Mouse (Mus musculus): ENCODE data around the gene Trim9.
A peak's percentile ranks its signal among the peaks of the same experiment; 100 is the strongest.

Trim9 gene

DNA sequence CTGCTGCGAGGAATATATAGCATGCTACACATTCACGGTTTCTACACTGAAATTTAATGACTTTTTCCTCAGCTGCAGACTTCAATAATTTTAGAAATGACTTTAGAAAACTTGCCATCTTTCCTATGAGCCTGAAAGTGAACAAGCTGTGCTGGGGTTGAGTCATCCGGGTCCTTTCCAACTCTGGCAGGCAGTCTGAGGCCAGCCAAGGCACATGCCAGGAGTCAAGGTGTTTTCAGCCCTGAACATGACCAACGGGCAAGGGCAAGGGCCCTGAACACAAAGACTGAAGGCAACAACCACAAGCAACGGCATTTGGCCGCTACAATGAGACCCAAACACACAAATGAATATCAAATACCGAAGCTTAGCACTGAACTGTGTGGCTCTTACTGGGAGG is 21.6 kb downstream of the Trim9 start:
- no peak for DNase-seq (ENCODE audit: low spot score in 2 of 2)

DNA sequence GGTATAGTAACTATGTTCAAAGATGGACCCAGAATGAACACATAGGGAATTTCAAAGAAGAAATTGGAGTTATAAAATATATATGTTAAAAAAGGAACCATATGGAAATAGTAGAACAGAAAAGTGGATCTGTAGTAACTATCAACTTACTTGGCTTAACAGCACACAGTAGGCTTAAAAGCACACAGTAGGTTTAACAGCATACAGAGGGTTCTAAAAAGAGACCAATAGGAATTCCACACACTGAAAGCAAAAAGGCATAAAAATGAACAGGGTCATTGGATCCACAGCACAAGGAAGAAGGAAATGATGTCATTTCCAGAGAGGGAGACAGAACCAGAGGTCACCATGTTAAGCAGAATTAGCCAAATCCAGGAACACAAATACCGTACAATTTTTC is 24.6 kb downstream of the Trim9 start:
- DNase-seq (ENCODE audit: low spot score in 2 of 2), result no peak

DNA sequence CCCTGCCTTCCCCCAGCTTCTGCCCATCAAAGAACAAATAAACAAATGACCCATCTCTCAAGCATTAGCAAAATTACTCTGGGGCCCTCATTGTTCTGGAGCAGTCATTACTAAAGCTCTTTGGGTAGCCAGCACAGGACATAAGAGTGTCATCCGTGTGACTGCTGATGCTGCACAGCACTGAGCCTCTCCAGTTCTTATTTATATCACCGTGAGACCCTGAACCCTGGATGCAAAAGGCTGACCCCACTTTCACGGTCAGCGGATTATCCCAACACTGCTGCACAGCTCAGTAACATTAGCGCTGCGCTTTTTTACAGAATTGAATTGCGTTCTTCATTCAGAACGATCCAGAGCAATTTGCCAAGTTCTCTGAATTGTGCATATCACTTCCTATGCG is 31.3 kb downstream of the Trim9 start:
- no peak for DNase-seq (ENCODE audit: low spot score in 2 of 2)

DNA sequence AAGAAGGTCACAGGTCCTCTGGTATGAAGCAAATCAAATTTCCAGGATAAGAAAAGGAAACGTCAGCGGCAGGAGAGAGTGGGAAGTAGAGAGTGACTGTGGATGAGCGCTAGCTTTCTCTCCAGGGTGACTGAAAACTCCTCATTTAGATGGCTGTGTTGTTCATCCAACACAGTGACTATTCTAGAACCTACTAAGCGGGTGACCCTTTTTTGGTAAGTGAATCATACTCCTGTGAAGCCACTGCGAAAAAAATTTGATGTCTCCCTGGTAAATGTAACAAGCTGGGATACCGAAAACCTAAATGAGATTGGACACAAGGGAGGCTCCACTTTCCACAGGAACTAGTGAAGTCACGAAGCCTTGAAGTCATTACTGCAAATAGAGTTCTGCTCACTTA is 39.5 kb downstream of the Trim9 start:
- no peak for DNase-seq (ENCODE audit: low spot score in 2 of 2)

DNA sequence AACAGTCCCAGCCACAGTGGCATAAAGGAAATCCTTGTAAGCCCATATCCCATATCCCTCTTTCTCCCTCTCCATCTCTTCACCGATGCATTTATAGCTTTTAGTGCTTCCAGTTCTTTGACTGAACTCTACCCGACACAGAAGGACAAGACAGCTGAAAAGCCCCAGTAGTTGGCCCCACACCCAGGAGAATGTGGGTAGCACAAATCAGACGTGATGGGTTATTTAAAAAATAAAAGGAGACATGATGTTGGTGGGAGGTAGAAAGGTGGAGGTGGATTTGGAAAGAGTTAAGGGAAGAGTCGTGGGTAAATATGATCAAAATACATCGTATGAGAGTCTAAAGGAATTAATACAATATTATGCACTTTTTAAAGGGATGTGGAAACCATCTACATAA is 40.4 kb downstream of the Trim9 start:
- no peak for DNase-seq (ENCODE audit: low spot score in 2 of 2)

DNA sequence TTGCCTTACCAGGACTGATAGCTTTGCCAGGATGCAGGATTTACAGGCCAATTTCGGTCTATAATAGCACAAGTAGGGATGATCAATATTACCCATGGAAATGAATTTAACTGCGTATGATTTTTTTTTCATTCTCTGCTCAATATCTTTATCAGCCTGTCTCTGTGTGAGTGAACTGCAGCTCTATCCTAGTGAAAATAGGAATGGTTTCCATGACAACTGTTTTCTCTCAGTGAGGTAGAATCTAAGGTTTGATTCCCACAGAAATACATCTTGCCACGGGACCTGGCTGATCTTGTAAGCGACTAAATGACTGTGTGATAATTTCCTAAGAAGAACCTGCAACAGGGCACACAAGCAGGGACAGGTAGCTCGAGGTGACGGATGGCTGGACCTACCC is 43.4 kb downstream of the Trim9 start:
- DNase-seq (ENCODE audit: low spot score in 2 of 2), result no peak

DNA sequence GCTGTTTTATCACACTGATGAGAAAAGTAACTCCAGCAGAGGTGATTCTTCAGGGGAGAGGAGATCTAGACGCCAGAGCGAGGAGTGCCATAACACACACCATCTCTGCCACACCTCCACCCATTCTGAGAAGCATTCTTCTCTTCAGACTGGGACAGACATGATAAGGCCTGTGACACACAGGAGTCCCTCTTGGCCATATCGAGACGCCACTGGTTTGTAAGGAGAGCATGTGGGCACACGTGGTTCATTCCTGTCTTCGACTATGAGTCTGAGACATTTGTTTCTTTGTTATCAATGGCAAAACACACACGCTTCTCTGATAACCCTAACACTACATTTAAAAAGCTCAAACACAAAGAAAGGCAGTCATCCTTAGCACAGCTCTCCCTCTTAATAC is 43.9 kb downstream of the Trim9 start:
- DNase-seq (ENCODE audit: low spot score in 2 of 2), result no peak

DNA sequence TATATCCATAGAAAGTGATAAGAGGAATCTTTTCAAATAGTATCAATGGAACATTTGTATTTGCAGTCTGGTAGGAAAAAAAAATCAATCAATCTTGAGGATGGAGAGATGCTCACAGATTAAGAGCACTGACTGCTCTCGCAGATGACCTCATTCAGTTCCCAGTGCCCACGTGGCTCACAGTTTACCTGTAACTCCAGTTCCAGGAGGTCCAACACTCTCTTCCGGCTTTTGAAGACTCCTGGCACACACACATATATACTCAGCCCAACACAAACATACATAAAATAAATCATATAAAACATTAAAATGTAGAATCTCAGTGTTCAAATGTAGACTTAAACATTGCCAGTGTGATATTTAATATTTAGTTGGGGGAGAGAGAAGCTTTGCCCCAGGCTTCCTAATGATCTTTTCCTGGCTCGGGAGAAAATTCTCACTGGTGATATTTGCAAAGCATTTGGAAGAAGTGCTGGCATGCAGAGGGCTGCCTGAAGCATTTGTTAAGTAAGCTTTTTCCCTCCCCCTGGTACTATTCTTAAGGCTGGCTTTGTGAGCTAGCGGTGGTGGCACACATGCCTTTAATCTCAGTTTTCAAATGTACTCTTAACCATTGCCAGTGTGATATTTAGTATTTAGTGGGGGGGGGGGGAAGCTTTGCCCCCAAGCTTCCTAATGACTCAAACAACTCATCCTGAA is 45.2 kb downstream of the Trim9 start:
- DNase-seq (ENCODE audit: low spot score in 2 of 2), result no peak

DNA sequence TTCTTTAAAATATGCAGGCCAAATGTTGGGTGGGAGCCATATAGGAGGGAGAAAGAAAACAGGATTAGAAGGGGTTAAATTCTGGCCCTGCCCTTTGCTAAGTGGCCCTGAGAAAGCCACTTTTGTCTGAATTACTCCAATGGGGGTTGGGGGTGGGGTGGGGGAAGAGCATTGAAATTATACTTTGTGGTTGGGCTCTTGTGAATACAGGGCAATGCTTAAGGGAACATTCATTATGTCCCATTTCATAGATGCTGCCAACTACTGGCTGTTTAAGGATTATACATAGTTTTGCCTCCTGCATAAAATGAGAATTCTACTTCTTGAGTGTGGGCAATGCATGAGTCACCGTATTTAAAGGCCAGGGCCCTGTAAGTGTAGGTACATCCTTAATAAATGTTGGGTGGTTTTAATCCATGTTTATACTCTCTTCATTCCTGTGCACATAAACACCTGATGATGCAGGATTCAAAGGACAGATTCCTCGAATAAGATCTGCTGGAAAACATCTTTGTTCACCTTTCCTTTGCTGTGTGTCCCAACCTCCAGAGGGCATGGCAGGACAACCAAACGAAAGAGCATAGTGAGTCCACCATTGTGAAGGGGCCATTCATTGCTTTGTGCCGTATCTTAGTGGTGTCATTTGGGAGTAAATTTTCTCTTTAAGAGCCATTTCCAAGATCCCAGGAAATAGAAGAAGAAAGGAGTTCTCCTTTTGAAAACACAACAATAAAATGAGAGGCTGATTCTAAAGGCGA is 53.3 kb downstream of the Trim9 start:
- no peak for DNase-seq (ENCODE audit: low spot score in 2 of 2)

DNA sequence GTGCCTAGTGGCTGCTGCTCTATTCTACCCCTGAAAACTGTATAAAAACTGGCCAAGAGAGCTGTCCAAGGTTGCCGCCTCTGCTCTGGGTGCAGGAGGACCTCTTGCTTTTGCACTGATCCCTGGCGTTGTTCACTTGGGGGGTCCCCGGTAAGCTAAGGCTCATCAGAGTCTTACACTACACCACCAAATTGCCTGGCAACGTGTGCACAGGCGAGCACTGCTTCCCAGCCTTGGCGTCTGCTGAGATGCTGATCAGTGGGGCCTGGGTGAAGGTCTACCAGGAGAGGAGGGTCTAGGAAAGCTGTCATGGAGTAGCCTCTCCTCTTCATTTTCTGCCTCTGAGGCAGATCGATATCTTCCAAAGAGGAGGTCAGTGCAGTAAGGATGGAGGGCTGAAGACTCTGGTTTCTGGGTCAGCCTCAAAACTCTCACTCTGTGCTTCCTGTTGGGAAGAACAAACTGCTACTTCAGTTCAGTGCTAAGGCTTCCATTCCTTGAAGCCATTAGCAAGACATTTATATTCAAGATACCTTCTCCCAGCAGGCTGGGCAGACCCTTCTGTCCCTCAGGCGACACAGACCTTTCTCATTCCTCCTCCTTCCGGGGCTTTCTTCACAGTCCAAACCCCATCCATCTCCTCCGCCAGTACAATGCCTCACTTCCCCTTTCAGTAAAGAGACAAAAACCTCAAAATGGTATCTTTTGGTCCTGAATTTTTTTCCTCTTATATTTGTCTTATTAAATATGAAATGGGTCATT is 54.1 kb downstream of the Trim9 start:
- DNase-seq (ENCODE audit: low spot score in 2 of 2), result no peak

DNA sequence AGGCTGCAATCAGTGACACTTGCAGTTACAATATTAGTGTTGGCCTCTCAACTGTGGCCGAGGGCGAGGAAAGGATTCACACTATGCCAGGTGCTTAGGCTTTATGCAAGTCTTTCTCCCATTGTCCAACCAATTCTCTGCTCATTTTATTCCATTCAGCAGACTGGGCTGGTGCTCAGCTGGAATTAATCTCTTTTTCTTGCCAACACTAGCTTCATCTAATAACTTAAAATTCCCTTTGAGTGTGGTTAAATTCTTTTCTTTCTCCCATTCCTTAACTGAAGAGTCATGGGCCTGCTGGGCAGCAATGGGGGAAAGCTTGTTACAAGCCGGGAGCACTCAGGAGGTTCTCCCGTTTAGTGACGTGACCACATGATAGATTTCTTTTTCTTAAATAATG is 61.9 kb downstream of the Trim9 start:
- DNase-seq (ENCODE audit: low spot score in 2 of 2), result no peak

DNA sequence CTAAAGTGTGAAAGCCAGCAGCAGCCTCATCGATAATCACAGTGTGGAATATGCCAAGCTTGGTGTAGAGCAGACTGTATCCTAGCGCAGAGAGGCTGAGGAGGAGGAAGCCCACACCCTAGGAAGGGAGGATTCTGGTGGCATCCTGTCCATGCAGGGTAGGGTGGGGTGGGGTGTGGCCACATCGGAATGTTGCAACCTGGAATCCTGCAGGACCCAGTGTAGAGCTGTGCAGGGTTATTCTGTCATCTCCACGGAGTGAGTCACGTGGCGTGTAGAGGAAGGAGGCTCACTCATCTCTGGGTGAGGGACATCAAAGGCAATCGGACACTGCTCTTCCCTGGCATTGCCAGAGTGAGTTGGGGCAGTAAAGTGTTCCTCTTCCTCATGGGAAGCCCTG is 62.4 kb downstream of the Trim9 start:
- no peak for DNase-seq (ENCODE audit: low spot score in 2 of 2)

DNA sequence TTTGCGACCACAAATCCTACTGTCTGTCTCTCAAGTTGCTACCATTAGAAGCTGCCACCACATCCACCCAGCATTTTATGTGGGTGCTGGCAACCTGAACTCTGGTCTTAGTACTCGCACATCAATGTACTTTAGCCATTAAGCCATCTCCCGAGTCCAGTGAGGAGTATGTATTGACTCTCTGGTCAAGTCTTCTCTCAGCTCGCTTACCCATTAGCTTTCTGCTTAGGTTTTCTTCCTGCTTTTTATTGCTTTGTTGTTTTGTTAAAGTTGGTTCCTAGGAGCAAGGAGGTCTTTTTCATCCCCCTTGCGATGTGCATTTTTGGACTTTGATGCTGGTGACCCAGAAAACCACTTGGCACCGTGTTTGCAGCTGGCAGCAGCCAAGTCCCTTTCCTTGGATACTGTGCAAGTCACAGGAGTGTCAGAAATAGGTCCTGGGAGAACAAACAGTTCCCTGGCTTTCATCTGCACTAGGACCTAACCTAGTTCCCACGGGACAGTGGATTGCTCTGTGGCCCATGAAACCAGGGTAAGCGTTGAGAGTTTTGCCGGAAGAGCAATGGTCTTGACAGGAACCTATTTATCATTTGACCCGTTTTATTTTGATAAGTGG is 64.2 kb downstream of the Trim9 start:
- DNase-seq (ENCODE audit: low spot score in 2 of 2), result no peak

DNA sequence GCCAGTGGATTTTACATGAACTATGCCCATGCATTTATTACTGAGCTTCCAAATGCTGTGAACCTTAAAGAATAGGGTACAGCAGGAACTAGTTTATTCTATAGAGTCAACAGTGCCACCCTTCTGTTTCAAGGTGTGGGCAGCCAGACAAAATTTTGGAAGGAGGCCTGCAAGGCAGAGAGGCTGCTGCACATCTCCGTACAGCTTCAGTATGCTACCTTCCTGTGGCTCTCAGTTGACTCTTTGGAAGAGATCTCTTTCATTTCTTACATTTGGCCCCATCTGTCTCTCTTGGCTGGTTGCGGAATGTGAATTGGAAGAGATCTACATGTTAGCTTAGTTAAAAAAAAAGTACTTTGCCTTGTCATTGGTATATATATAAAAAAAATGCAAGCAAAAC is 66.5 kb downstream of the Trim9 start:
- DNase-seq (ENCODE audit: low spot score in 2 of 2), result no peak

DNA sequence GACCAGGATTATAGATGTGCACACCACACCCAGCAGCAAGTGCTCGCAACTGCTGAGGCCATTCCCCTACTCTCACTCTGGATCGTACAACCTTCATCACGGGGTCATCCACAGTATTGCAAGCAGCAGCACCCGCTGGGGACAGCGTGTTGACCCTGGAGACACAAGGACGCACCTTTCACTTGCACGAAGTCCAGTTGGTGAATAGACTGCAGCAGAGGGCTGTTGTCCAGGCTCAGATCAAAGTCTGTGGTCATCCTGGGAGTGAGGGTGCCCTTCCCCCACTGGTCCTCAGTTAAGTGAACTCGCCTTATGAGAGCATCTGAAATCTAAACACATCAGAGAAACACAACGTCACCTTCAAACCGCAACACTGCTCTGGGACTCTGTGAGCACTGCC is 67.0 kb downstream of the Trim9 start:
- no peak for DNase-seq (ENCODE audit: low spot score in 2 of 2)

DNA sequence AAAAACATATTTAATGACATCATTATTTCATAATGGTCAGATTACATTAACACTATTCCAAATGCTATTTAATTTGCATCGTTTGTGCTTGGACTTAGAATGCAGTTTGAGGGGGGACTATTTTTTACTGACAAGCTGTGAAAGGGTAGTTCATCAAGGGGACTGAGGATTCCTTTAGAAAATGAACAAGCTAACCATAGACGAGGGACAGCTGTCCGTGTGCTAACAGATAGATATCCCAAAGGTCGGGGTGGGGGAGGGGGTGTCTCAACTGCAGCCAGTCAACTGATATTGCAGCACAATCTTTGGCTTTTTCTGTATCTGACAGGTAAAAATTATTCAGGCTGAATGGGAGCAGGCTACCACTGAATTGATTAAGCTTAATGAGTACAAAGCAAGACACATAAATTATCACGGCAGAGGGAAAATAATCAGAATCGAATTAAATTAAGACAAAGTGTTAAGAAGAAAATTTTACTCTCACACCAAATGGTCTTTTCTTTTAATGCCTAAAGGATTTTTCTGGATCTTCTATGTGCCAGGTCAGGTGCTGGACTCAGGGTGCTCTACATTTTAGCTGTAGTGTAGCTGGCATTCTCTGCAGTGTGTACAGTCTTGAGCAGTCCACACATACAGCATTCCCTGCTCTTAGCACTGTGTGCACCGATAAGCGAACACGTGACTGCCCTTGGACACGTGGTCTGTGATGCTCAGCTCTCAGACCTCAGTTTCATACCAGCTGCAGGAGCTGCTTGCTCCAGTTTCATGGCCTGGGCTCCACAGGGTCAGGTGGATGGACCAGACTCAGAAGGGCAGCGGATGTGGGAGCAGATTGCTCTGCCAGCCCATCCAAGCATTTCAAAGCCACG is 70.1 kb downstream of the Trim9 start:
- DNase-seq (ENCODE audit: low spot score in 2 of 2), result no peak

DNA sequence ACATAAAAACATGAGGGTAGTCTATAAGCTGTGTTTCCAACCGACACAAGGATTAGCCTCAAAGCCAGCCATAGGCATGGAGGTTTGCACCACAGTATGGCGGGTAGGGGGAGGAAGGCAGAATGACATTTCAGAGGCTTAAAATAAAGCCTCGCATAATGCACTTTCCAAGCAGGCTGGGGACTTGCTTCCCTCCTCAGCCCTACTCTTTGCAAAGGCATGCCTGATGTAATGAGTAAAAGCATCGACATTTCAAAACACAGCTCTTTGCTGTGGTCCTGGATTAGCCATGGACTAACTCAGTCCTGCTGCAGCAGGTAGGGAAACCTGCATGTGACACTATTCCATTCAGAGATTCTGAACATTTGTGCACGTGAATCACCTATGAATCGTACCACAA is 77.7 kb downstream of the Trim9 start:
- no peak for DNase-seq (ENCODE audit: low spot score in 2 of 2)

DNA sequence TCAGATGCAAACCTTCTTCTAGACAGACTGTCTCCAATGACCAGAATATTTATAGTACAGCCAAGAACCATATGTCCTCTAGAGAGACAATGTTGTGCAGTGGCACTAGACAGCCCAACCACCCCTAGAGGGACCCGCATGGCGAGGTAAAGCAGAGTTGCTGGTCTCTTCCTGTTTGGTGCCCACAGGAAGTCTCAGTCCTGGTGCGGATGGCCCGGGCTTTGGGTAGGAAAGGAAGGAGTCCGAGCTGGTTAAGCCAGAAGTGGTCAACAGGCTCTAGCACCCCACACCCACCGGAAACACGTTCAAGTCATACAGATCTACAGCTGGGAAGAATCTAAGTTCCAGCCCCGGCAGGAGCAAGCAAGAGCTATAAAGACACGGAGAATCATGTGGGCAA is 80.1 kb downstream of the Trim9 start:
- DNase-seq (ENCODE audit: low spot score in 2 of 2), result no peak

DNA sequence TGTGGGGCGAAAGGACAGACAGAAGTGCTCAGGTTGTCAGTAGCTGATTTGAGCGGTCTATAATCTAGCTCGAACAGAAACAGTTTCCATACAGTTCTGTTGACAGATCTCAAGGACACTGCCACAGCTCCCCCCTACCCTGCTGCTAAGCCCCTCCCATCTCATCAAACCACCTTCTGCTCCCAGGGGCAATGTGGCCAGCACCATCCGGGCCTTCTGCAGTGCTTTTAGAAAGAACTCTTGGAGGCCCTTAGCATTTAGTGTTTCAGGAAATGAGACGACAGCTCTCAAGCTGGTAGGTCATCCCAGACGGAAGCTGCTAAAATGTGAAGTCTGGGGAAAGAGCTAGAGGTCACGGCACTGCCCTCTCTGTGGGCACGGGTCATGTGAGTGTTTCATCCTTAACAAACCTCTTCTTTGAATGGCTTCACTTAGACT is 80.9 kb downstream of the Trim9 start:
- DNase-seq (ENCODE audit: low spot score in 2 of 2), result peak in 1 of 2 experiments; percentile 7

DNA sequence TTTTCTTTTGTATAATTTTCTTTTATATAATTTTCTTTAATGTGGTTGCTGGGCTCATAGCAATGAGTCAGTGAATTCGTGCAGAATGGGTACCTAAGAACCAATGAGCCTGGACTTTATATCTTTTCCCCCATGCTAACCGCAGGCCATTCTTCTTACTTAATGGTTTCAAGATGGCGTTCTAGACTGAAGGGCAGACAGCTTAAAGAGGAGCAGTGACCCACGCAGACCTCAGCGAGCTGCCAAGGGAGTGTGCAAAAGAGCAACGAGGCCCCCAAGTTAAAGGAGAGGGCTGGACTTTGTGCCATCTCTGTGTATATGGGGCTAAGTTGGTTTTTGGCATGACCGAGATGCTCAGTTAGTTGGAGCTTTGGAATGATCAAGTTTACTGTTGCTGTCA is 83.7 kb downstream of the Trim9 start:
- no peak for DNase-seq (ENCODE audit: low spot score in 2 of 2)

DNA sequence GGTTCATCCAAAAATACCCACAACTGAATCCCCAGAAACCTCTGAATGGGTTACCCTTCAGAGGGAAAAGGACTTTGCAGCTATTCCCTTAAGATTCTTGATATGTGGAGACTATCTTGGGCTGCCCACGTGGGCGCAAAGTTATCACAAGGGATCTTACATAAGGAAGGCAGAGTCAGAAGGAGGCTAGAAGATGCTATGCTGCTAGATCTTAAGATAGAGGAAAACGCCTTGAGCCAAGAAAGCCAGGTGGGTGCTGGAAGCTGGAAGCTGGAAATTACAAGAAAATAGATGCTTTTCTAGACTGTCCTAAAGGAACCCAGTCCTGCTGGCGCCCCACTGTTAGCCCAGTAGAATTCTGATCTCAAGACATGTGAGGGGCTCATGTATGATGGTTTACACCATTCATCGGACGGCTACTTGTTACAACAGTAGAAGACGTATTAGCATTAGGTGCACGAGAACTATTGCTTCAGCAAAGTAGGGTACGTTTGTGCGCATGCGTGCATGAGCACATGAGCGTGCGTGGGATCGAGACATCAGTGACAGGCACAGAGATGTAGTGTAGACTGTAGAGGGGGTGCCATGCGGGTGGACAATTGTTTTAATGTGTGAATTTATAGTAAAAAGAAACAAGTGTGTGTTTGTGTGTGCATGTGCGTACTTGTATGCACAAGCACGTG is 85.0 kb downstream of the Trim9 start:
- DNase-seq (ENCODE audit: low spot score in 2 of 2), result no peak
